Mouse (Mus musculus) small intestine, adult 2 months (tissue): ENCODE measurements around the gene Cacna2d3.

ENCODE experiments used
- CTCF ChIP-seq: fragments of 200-500 bp; IDR thresholded peaks from 2 replicates; pipeline ENCODE4 v1.5.1; 2012; ENCODE audit warnings: low read depth, mild to moderate bottlenecking, control low read depth, inconsistent platforms, low read length, moderate library complexity, mixed read lengths; ENCODE audit not compliant: insufficient replicate concordance, insufficient read length; ENCODE audit errors: extremely low read depth
- POLR2A ChIP-seq: fragments of 200-500 bp; IDR thresholded peaks from 2 replicates; pipeline ENCODE4 v1.6.1; 2012; ENCODE audit warnings: low read depth, mild to moderate bottlenecking, control low read depth, inconsistent platforms, low read length, moderate library complexity

- TF ChIP-seq POLR2A (no peak), CTCF (no peak)
Observed at GRCm38 (mm10) chr14:28961379-28961778, 760.3 kb downstream of the Cacna2d3 start.
